Mouse (Mus musculus) megakaryocyte-erythroid progenitor cell, adult 5-6 weeks (primary cell): Measurements from ENCODE around the gene Prl7a1. TPM values are rescaled to one million over a fixed set of nuclear protein-coding genes. Genes with fewer than 3 reads are reported as not detected.

Experiments used
- ATAC-seq: replicated peaks from 2 replicates; pipeline ENCODE4 v1.8.0; 2016; ENCODE audit warnings: mild to moderate bottlenecking, inconsistent platforms; ENCODE audit not compliant: severe bottlenecking, poor library complexity, low FRiP score, low TSS enrichment
- total RNA-seq, 2 experiments: library from RNA; stranded (forward) in 1 of 2; stranded (reverse) in 1 of 2; fragments of 200-1000, 215-1000 nt in 1 of 2; fragments of >200 nt in 1 of 2; fragmentation: Nextera tagmentation in 1 of 2; gene quantifications; 2 replicates each; pipeline ENCODE4 v1.2.3; 2014 to 2017

The Prl7a1 gene
- total RNA-seq (2014; fragmentation: Nextera tagmentation) (not detected in 2 replicates), total RNA-seq (2017) (not detected in 2 replicates)

DNA sequence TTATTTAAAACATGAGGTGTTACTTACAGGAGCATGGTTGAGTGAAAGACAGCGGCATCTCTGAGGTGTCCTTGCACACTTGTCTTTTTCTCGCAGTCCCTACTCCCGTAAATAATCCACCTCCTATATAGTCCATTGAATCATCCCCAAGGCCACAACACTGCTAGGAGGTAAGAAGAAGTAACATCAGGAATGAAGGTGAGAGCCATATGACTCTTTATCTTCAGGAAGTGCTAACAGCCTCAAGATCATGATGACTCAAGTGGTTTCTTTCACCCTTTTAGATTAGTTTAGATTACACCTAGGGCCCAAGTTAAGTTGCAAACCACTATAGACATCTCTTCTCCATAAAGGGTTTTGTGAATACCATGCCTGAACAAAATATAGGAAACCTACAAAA, at the start of gene Prl7a1:
TSS of gene Prl7a1 (minus strand) at position 101 of the 400 bp plus-strand sequence.
- no peak for ATAC-seq

DNA sequence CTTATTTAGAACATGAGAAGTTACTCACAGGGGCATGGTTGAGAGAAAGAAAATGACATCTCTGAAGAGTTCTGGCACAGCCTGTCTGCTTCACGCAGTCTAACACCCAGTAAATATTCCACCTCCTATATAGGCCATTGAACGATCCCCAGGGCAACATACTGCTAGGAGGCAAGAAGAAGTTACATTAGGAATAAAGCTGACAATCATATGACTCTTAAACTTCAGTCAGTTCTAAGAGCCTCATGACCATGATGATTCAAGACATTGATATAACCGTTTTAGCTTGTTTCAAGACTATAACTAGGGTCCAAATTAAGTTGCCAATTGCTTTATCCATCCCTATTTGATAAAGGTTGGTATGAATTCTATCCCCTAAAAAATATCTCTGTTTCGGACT, 25.6 kb upstream of the Prl7a1 start, which contains the start of gene Prl7a2:
TSS of gene Prl7a2 (minus strand) at position 101 of the 400 bp plus-strand sequence.
- ATAC-seq: no peak

DNA sequence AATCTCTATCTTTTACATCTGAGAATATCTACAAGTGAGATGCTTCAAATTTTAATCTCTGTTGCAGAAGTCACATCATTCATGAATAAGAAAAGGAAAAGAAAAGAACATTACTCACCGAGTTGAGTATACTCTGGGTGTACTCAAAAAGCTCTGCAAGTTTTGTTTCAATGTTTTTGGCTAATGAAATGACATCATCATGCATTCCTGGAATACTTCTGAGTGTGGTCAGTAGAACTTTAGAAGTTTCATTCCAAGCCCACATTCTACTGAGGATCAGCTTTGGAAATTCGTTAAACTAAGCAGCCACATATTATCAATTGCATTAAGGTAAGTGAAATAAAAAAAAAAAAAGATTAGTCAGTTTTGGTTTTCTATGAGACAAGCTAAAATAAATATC, 18.5 kb upstream of the Prl7a1 start:
- no peak for ATAC-seq

DNA sequence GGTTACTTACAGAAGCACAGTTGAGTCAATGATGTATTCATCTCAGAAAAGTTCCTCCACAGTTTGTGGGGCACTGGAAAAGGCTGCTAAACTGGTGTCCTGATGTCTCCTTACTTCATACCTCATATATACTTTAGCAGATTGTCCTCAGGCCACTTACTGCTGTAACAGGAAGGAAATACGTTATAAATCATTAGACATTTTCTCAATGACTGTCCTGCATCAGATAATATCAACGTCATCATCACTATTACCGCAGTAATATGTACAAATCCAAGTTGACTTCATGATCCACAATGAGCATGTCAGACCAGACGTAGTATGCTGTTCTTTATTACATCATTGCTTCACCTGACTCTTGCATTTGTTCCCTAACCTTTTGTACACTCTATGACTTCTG, 31.8 kb downstream of the Prl7a1 start, which contains the start of gene Prl7b1:
TSS of gene Prl7b1 (minus strand) at position 101 of the 400 bp plus-strand sequence.
- ATAC-seq: no peak

Other genes with a start within 250 kb of the Prl7a1 start
- gene Prl8a6, start 203.8 kb downstream of the Prl7a1 start, total RNA-seq (2014; fragmentation: Nextera tagmentation): not detected in 2 replicates
- not detected in 2 replicates for gene Prl8a6, start 203.8 kb downstream of the Prl7a1 start, total RNA-seq (2017)
- gene Prl8a8, start 129.3 kb downstream of the Prl7a1 start, total RNA-seq (2014; fragmentation: Nextera tagmentation): not detected in 2 replicates
- gene Prl8a8, start 129.3 kb downstream of the Prl7a1 start, total RNA-seq (2017): not detected in 2 replicates
- gene Prl8a9, start 77.9 kb downstream of the Prl7a1 start, total RNA-seq (2014; fragmentation: Nextera tagmentation): not detected in 2 replicates
- gene Prl8a9, start 77.9 kb downstream of the Prl7a1 start, total RNA-seq (2017): not detected in 2 replicates
- gene Prl8a1, start 60.3 kb downstream of the Prl7a1 start, total RNA-seq (2014; fragmentation: Nextera tagmentation): not detected in 2 replicates
- gene Prl8a1, start 60.3 kb downstream of the Prl7a1 start, total RNA-seq (2017): not detected in 2 replicates
- gene Prl7b1, start 31.9 kb downstream of the Prl7a1 start, total RNA-seq (2014; fragmentation: Nextera tagmentation): not detected in 2 replicates
- gene Prl7b1, start 31.9 kb downstream of the Prl7a1 start, total RNA-seq (2017): not detected in 2 replicates
- not detected in 2 replicates for gene Prl7a2, start 25.5 kb upstream of the Prl7a1 start, total RNA-seq (2014; fragmentation: Nextera tagmentation)
- gene Prl7a2, start 25.5 kb upstream of the Prl7a1 start, total RNA-seq (2017): not detected in 2 replicates
- not detected in 2 replicates for gene Prl7d1, start 74.2 kb upstream of the Prl7a1 start, total RNA-seq (2014; fragmentation: Nextera tagmentation)
- gene Prl7d1, start 74.2 kb upstream of the Prl7a1 start, total RNA-seq (2017): not detected in 2 replicates
- not detected in 2 replicates for gene Prl7c1, start 138.3 kb upstream of the Prl7a1 start, total RNA-seq (2014; fragmentation: Nextera tagmentation)
- not detected in 2 replicates for gene Prl7c1, start 138.3 kb upstream of the Prl7a1 start, total RNA-seq (2017)
- gene Prl2a1, start 159.2 kb upstream of the Prl7a1 start, total RNA-seq (2014; fragmentation: Nextera tagmentation): not detected in 2 replicates
- not detected in 2 replicates for gene Prl2a1, start 159.2 kb upstream of the Prl7a1 start, total RNA-seq (2017)
- not detected in 2 replicates for gene Prl2c1, start 206.8 kb upstream of the Prl7a1 start, total RNA-seq (2014; fragmentation: Nextera tagmentation)
- not detected in 2 replicates for gene Prl2c1, start 206.8 kb upstream of the Prl7a1 start, total RNA-seq (2017)